Mouse (Mus musculus): ENCODE results near the gene Sdk1.

Gene Sdk1

DNA sequence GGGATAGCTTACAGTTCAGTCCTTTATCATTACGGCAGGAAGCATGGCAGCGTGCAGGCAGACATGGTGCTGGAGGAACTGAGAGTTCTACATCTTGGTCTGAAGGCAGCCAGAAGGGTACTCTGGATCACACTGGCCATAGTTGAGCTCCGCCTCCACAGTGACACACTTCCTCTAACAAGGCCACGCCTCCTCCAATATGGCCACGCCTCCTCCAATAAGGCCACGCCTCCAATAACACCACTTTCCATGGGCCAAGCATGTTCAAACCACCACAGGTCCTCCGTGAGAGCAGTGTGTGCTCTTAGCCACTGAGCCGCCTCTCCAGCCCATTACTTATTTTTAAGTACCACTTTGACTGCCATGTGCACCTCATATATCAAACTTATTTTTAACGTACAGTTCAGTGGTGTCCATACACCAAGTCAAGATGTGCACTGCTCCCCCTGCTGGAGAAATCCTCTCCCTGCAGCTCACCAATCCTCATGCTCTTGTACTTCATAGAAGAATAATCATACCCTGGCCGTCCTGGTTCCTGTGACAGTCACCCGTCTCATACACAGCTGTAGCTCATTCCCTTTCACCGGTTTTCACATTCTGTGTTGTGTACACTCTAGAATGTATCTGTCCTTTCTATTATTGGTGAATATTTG lies 979.7 kb downstream of the Sdk1 start:
- no peak for DNase-seq (ENCODE audit: low read depth in 1 of 2, low spot score in 2 of 2)

DNA sequence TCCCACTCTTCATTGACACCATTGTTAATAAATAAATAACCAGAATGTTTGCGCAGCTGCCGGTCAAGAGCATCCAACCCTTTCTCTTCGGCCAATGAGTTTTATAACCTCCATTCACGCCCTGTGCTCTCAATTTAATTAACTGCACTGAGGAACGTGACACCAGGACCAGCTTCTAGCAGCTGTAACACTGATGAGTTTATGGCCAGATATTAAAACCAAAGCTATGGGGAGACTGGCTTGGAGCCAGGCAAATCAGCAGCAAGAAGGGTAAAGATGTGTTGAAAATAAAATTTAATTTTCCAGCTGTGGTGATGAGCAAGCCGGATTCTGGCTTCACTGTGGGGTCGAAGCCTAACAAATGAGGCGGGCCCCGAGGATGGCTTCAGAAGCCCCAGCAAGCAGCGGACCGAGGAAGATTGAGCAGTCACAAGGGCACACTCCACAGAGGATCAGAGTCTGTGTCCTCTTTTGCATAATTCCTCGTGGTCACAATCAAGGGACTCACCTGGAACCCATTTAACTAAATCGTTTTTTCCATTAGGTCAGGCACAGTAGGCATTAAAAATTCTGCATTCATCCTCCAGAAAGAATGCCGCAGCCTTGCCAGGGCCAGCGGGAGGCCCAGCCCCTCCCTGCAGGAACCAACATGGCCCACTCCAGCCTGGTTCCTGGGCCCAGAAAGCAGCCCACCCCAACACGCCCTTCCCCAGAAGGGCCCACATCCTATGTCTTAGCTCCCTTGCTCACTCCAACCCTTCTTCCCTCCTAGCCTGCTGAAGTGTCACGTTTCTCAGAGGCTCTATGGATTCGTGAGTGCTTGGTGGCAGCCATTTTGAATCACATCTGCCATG lies 987.9 kb downstream of the Sdk1 start:
- DNase-seq (ENCODE audit: low read depth in 1 of 2, low spot score in 2 of 2): no peak

DNA sequence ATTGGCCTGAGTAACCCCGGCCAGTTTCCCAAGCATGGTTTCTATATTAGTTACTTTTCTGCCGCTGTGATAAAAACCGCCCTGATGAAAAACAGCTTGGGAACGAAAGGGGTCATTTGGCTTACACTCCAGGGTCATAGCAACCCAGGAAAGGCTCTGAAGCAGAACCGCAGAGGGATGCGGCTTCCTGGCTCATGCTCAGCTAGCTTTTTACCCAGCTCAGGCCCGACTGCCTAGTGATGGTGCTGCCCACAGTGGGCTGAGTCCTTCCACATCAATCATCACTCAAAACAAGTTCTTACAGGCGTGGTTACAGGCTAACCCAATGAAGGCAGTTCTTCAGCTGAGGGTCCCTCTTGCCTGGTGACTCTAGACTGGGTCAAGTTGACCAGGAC lies 988.5 kb downstream of the Sdk1 start:
- no peak for DNase-seq (ENCODE audit: low read depth in 1 of 2, low spot score in 2 of 2)

DNA sequence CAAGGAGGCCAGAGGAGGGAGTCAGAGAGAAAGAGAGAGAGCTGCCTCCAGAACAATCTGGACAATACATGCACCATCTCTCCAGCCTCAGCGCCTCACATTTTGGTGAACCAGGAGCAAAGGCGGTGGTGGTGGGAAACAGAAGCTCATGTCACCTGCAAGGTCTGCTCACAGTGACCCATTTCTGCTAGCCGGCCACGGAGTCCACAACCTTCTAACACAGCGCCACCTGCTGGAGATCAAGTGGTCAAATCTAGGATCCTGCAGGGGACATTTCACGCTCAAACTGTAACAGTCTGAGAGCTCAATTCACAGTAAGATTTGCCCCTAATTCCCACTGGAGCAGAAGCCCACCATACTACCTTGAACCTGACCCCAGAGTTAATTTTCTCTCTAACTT lies 999.0 kb downstream of the Sdk1 start:
- no peak for DNase-seq (ENCODE audit: low read depth in 1 of 2, low spot score in 2 of 2)

DNA sequence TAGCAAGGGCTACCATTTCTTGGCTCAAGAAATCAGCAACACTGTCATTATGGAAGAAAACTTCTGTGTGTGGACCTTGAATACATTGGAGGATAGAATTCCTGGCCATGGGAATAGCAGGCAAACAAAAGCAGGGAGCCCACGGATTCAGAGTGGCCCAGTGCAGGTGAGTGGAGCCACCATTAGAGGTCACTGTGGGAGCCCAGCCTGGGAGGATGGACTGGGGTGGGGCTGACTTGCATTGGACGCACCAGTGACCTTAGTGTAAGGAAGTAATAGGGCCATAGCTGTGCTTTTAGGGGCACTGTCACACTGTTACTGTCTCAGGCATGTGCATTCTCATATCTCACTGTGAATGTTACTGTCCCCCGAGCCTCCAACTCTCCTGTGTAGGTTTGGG lies 1001.3 kb downstream of the Sdk1 start:
- no peak for DNase-seq (ENCODE audit: low read depth in 1 of 2, low spot score in 2 of 2)

DNA sequence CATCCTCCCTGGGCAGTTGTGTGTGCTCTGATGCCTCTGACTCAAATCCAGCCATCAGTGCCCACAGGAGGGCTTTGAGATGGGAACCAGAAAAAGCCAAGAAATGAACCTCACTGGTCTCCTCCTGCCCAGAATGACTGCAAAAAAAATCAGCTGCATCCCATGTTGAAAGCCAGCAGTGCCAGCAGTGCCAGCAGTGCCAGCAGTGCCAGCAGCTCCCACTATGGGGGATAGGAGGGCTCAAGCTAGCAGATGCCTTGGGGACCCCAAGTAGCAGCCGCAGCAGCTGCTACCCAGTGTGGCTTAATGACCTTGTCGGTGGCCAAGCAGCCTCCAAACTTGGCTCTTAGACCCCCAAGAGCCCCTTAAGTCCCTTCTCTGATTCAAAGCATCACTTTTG lies 1001.8 kb downstream of the Sdk1 start:
- no peak for DNase-seq (ENCODE audit: low read depth in 1 of 2, low spot score in 2 of 2)

DNA sequence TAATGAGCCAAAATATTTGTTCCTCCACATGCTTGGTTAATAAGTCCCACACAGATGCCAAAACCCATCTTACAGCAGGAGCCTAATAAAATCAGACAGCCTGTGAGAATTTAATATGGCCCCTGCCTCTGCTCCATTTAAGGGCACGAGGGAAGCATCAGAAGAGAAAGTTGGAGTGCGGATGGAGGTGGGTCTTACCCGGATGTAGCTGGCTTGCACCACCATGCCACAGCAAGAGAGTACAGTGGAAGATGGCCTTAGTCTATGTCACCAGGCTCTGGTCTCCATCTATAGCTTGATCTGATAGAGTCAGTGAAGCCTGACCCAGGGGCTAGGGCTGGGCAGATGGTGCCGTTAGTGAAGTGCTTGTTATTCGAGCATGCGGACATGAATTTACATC lies 1014.9 kb downstream of the Sdk1 start:
- DNase-seq (ENCODE audit: low read depth in 1 of 2, low spot score in 2 of 2): no peak

DNA sequence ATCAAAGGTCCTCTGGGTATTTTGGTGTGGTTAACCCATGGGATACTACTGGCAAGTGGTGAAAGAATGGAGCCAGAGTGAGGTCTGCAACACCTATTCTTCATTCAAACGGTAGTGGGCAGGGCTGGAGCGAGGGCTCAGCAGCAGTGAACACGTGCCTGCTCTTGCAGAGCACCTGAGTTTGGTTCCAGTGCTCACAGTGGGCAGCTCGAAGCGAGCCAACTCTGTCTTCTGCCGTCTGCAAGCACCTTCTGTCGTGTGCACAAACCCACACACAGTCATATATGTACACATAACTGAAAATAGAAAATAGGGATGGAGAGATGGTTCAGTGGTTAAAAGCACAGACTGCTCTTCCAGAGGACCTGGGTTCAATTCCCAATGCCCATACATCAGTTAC lies 1017.4 kb downstream of the Sdk1 start:
- DNase-seq (ENCODE audit: low read depth in 1 of 2, low spot score in 2 of 2): no peak

DNA sequence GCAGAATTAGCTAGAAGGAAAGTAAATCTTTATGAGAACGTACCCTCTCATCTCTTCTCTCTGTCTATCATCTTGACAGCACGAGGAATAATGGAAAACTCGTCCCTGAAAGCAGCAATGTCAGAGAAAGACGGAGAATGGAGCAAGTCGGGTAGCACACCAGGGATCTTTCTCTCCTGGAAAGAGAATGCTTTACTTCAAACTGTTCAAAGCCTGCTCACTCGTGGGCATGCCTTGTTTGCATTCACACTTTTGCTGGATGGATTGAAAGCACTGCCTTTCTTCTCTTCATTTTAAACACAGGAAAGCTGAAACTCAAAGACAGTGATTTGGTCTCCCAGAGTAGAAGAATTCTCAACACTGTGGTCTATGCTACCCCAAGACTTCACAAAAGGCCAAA lies 1020.8 kb downstream of the Sdk1 start:
- no peak for DNase-seq (ENCODE audit: low read depth in 1 of 2, low spot score in 2 of 2)

All from monocyte, adult 2 months (primary cell).